Mouse (Mus musculus) cerebellum, postnatal 4 days (tissue): ENCODE measurements around the gene Psmd8.
A peak's percentile ranks its signal among the peaks of the same experiment; 100 is the strongest.
"Not testable (repeated sequence)": the region's sequence is repeated elsewhere in the genome, so short reads cannot be mapped to it uniquely, and the experiment has no call there.

Experiments used
- DNase-seq, 2 experiments: peaks; one replicate each; pipeline ENCODE4 v3.0.0; 2022; ENCODE audit warnings: low spot score in 2 of 2, mixed read lengths in 1 of 2

Gene Psmd8

GRCm38 (mm10) chr7:29170066-29170754 is 10.3 kb downstream of the Psmd8 start, which contains the start of the genes Ggn and Spred3:
Ggn (plus strand) TSS chr7:29170210.
Spred3 (minus strand) TSS chr7:29170411.
- DNase-seq = peak in 1 of 2 experiments; percentile 51

- DNase-seq = peak; percentile 51 to 82
These were observed 11.1 kb downstream of the Psmd8 start for GRCm38 (mm10) chr7:29169231-29170065.

GRCm38 (mm10) chr7:29168791-29169230 is 11.7 kb downstream of the Psmd8 start:
- peak in 1 of 2 experiments; percentile 55 for DNase-seq

GRCm38 (mm10) chr7:29168121-29168695 is 12.3 kb downstream of the Psmd8 start:
- DNase-seq = no peak

- DNase-seq = no peak
These were observed 12.8 kb downstream of the Psmd8 start for GRCm38 (mm10) chr7:29167656-29168055.

- no peak for DNase-seq
These were observed 17.6 kb downstream of the Psmd8 start for GRCm38 (mm10) chr7:29162750-29163525.

GRCm38 (mm10) chr7:29162294-29162693 is 18.2 kb downstream of the Psmd8 start:
- DNase-seq = no peak

- DNase-seq = no peak
These were observed 22.2 kb downstream of the Psmd8 start for GRCm38 (mm10) chr7:29158264-29158663.

GRCm38 (mm10) chr7:29155838-29156782 is 24.4 kb downstream of the Psmd8 start, which contains the start of gene Fam98c:
Fam98c (minus strand) TSS chr7:29156234.
- peak; percentile 55 to 82 for DNase-seq

GRCm38 (mm10) chr7:29155196-29155837 is 25.2 kb downstream of the Psmd8 start:
- DNase-seq = peak; percentile 66 to 84

- DNase-seq = no peak
These were observed 26.3 kb downstream of the Psmd8 start for GRCm38 (mm10) chr7:29154018-29154720.

GRCm38 (mm10) chr7:29151486-29151885 is 29.0 kb downstream of the Psmd8 start:
- no peak for DNase-seq

GRCm38 (mm10) chr7:29148771-29149170 is 31.7 kb downstream of the Psmd8 start:
- no peak for DNase-seq

GRCm38 (mm10) chr7:29146625-29147367 is 33.7 kb downstream of the Psmd8 start:
- no peak for DNase-seq

- DNase-seq = no peak
These were observed 36.5 kb downstream of the Psmd8 start for GRCm38 (mm10) chr7:29144006-29144405.

- no peak for DNase-seq
These were observed 39.1 kb downstream of the Psmd8 start for GRCm38 (mm10) chr7:29141416-29141815.

- DNase-seq = not testable (repeated sequence)
These were observed 41.3 kb downstream of the Psmd8 start for GRCm38 (mm10) chr7:29139237-29139636.

- DNase-seq = no peak
These were observed 43.1 kb downstream of the Psmd8 start for GRCm38 (mm10) chr7:29137429-29137828.
